Mouse (Mus musculus) olfactory bulb, adult 2 months (tissue): ENCODE results near the gene Crebrf.

Experiments
- CTCF ChIP-seq: fragments of 200-500 bp; IDR thresholded peaks from 2 replicates; pipeline ENCODE4 v1.5.1; 2012; ENCODE audit warnings: low read depth, mild to moderate bottlenecking, low read length, moderate library complexity; ENCODE audit not compliant: insufficient read depth
- POLR2A ChIP-seq: fragments of 200-500 bp; IDR thresholded peaks from 2 replicates; pipeline ENCODE4 v1.6.1; 2012; ENCODE audit warnings: mild to moderate bottlenecking, low read depth, low read length, moderate library complexity; ENCODE audit not compliant: insufficient read depth

DNA sequence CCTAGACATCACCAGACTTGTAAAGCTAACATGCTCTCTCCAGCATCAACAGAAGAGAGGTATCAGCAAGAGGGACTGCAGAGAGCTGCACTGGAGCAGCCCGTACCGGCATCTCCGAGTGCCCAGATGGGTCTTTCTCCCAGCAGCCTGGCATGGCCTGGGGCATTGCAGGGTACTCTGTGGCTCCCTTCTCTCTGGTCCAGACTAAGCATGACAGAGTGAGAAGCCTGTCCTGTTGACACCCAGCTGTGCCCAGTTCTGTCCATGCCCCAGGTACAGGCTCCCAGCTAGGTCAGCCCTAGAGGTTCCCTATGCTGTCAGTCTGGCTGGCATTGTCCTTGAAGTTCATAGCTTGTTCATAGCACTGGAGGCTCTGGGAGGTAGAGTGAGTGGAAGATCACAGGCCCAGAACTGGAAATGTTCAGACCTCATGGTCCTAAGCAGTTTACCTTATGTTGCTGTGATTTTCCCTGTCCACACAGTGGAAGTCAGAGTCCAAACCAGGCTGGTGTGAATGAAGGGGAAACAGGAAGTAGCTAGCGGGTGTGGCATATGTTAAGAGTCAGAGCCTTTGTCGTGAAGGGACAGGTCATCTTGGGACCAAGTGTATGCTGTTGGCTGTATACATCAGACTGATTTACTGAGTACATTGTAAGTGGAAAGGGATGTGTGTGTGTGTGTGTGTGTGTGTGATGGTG is 77.8 kb downstream of the Crebrf start:
- no peak for TF ChIP-seq POLR2A
- TF ChIP-seq CTCF, result no peak
